Mouse (Mus musculus): ENCODE measurements around the gene Filip1l. TPM values are rescaled to one million over a fixed set of nuclear protein-coding genes. Genes with fewer than 3 reads are reported as not detected.

Gene Filip1l
- polyA plus RNA-seq, 1 experiment from 2014 or later, result 12.7 TPM

DNA sequence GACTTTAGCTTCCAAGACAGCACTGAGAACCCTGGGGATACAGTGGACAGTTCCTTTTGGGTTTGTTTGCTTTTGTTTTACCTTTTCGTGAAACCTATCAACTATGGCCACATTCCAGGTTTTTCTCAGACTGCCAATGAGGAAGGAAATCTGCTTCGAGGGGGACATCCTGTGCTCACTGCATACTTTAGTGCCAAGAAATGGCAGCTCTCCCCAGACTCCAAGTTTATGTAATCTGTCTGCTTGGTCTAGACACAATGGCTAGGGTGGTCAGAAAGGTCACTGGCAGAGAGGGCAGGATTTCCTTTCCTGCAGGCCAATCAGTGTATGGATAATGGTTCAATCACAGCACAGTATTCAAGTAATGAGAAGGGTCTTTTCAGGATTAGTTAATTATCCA, 229.1 kb downstream of the Filip1l start:
- WGBS, result 82% methylated on average over 2 of the region's 2 CpGs
- 0 out of 2 replicates have a peak, but pooled peaks cover 2% of the 10 kb centered on the region for H3K4me1 ChIP-seq
- no peak for DNase-seq (ENCODE audit: low spot score)

DNA sequence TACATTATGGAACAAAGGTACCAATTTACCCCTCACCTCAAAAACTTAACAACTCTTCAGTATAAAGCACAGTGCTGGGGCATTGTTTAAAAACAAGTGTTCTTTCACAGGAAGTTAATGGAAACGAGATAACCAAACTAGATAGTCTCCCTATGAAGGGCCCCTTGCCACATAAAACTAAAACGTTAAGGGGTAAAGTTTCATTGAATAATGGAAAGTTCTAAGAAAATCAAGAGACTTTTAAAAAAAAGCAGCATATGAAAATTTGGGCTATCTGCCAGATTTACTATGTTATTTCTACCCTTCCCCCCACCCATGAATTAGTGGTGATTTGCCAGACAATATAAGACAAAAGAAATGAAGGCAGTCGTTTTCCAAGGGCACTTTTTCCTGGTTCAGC, 232.3 kb downstream of the Filip1l start:
- 73% methylated on average over 3 of the region's 3 CpGs for WGBS
- DNase-seq (ENCODE audit: low spot score), result no peak
- no peaks in the 10 kb centered on the region for H3K9me3 ChIP-seq
- no peaks in the 10 kb centered on the region for H3K36me3 ChIP-seq (replicated peaks)
- H3K27me3 ChIP-seq (replicated peaks; ENCODE audit: low read depth, poor library complexity, severe bottlenecking), result no peaks in the 10 kb centered on the region
- H3K27ac ChIP-seq (replicated peaks), result no peak overlapping the region
- H3K4me3 ChIP-seq, result no peak overlapping the region
- H3K4me1 ChIP-seq, result 0 out of 2 replicates have a peak, but pooled peaks cover 2% of the 10 kb centered on the region

More for the DNA sequence above, 229.1 kb downstream of the Filip1l start:
- Histone ChIP-seq H3K9me3 (no peaks in the 10 kb centered on the region), H3K36me3 (replicated peaks) (no peaks in the 10 kb centered on the region), H3K4me3 (no peak overlapping the region), H3K27me3 (replicated peaks; ENCODE audit: low read depth, poor library complexity, severe bottlenecking) (no peaks in the 10 kb centered on the region), H3K27ac (replicated peaks) (no peak overlapping the region)

DNA sequence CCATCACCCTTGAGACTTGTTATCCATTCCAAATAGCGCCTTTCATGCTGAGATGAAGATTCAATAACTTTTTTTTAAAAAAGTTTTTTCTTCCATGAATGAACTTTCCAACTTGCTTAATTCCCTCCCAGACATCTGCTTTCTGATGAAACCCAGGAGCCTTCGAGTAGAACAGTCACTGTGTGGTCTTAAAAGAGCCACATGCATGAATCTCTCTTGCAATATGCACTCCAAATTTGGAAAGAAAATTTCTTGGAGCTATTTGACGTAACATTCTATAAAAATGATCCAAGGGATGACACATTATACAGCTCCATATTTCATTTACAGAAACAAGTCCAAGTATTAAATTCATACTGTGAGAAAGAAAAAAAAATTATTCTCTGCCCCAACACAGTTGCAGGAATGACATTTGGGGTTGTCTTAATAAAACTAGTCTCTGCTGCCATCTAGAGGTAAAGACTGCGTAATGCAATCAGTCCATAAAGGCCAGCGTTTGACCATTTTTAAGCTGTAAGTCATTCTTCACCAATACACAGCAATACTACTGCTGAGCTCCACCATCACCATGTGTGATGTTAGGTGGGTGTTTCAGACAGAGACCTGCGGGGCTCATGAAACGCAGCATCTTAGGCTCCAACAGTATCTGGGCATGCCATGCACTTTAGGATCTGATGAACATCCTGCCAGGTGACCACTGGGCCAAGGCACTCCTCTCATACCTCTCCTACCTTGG, 240.7 kb downstream of the Filip1l start:
- H3K9me3 ChIP-seq, result no peaks in the 10 kb centered on the region
- DNase-seq (ENCODE audit: low spot score), result no peak

DNA sequence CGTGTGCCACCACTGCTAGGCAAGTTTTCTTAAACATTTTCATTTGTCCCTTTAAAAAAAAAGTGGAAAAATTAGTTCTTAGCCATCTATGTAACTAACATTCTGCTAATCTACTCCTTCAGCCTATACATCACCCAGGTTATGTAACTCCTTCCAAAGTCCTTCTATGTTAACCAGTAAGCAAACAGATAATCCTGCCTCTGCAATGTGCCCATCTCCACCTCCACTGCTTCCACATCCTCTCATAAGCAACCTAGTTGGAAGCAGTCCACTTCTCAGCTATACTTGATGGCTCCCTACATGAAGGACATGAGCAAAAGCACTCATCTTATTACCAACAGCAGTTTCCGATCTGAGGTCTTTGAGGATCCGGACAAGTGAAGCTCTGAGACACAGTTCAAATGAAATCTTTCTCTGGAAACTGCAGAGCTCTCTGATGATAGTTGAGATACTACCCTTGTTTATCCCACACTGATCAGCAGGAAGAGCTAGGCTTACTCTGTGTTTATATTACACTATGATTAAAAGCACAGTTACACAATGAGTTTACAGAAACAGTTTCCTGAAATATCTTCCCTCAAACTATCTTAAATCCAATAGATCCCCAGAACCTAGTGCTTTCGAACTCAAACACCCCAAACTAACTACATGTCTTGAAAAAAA, 244.5 kb downstream of the Filip1l start:
- DNase-seq (ENCODE audit: low spot score), result no peak
- WGBS, result 86% methylated on average over 4 of the region's 4 CpGs
- H3K9me3 ChIP-seq, result no peaks in the 10 kb centered on the region
- no peaks in the 10 kb centered on the region for H3K27me3 ChIP-seq (replicated peaks; ENCODE audit: low read depth, poor library complexity, severe bottlenecking)
- no peak overlapping the region for H3K27ac ChIP-seq (replicated peaks)
- no peaks in the 10 kb centered on the region for H3K36me3 ChIP-seq (replicated peaks)
- H3K4me3 ChIP-seq, result no peak overlapping the region
- H3K4me1 ChIP-seq, result no peaks in the 10 kb centered on the region

More for the DNA sequence above, 240.7 kb downstream of the Filip1l start:
- Histone ChIP-seq H3K4me3 (no peak overlapping the region), H3K27me3 (replicated peaks; ENCODE audit: low read depth, poor library complexity, severe bottlenecking) (no peaks in the 10 kb centered on the region), H3K27ac (replicated peaks) (no peak overlapping the region), H3K36me3 (replicated peaks) (no peaks in the 10 kb centered on the region), H3K4me1 (no peaks in the 10 kb centered on the region)
- 45% methylated on average over 7 of the region's 7 CpGs for WGBS

DNA sequence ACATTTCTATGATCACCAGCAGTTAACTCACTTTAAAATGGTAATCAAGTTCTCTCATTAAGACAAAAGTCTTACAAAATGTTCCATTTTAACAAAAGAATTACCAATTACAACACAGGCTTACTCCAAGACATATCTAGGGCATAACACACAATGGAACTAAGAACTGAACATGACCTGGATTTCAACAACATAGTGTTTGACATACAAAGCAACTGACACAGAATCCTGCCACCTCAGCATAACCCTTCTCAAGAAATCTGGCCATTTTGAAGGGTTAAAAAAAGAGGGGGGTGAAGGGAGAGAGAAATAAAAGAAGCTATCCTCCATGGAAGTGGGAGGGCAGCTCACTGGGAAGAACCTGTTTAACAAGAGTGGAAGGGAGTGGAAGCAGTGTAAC, 248.1 kb downstream of the Filip1l start:
- Histone ChIP-seq H3K9me3 (no peaks in the 10 kb centered on the region), H3K4me1 (peaks cover 8% of the 10 kb centered on the region), H3K27ac (replicated peaks) (no peak overlapping the region), H3K36me3 (replicated peaks) (no peaks in the 10 kb centered on the region), H3K27me3 (replicated peaks; ENCODE audit: low read depth, poor library complexity, severe bottlenecking) (no peaks in the 10 kb centered on the region), H3K4me3 (no peak overlapping the region)
- no peak for DNase-seq (ENCODE audit: low spot score)

DNA sequence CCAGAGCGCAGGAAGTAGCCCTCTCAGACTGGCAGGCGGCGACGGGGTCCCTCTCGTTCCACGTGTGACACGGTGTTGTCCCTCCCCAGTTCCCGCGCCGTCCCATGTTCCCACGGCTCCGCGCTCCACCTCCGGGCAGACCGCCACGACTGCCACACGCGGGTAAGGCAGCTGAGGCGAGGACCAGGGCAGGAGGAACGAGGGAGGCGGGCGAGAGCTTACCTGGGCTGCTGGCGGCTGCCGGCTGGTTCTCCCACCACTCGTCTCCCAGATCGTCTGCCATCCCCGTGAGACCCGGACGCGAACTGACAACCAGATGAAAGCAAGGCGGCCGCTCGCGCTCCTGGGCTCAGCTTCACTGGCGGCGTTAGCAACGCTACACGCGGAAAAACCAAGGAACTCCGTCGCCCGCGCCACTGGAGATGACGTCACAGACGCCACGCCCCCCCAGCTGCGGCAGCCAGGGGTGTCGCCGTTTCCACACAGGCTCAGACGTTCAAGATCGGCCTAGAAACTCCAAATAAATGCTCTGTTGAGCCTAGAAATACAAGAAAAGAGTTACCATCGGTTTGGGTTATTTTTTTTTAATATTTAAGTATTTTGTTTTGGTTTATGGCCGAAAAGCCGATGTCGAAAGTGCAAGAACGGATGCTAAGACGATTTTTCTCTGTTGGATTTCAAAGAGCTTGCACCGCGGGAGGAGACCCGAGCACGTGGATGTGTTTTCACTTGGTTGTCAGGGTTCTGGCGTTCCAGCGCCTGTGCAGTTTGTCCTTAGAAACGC, 253.7 kb downstream of the Filip1l start, which contains the start of gene Cmss1:
TSS of gene Cmss1 (minus strand) at position 421 of the 784 bp plus-strand sequence.
- H3K9me3 ChIP-seq, result no peaks in the 10 kb centered on the region
- peak within 1 kb of the TSS; percentile 97 for H3K4me3 ChIP-seq
- H3K27me3 ChIP-seq (replicated peaks; ENCODE audit: low read depth, poor library complexity, severe bottlenecking), result no peaks in the 10 kb centered on the region
- peak; percentile 92 for DNase-seq (ENCODE audit: low spot score)
- peak within 1 kb of the TSS; percentile 93 for H3K27ac ChIP-seq (replicated peaks)
- WGBS, result under 1% methylated on average over 64 of the region's 64 CpGs
- H3K4me1 ChIP-seq, result peaks cover 12% of the 10 kb centered on the region
- no peaks in the 10 kb centered on the region for H3K36me3 ChIP-seq (replicated peaks)

DNA sequence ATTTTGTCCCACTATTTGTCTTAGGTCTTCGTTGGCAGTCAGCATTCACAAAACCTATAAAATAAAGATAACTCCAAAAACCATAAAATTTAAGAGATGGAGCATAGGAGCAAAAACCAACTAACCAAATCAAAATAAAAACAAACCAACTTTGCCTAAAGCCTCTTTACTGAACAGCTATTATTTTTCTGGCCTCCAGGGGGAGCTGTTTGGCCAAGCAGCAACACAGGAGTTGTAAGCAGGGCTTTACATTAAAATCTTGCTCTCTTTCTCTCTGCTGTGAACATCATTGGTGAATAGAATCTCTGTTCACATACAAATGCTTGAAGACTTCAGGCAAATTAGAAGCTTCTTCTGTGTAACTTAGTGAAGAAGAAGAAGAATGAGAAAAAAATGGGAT, 258.9 kb downstream of the Filip1l start:
- no peaks in the 10 kb centered on the region for H3K36me3 ChIP-seq (replicated peaks)
- H3K9me3 ChIP-seq, result no peaks in the 10 kb centered on the region
- no peak overlapping the region for H3K27ac ChIP-seq (replicated peaks)
- WGBS, result 7% methylated on average over 1 of the region's 1 CpGs
- H3K4me3 ChIP-seq, result no peak overlapping the region
- H3K4me1 ChIP-seq, result peaks cover 4% of the 10 kb centered on the region
- no peaks in the 10 kb centered on the region for H3K27me3 ChIP-seq (replicated peaks; ENCODE audit: low read depth, poor library complexity, severe bottlenecking)
- DNase-seq (ENCODE audit: low spot score), result peak; percentile 30

Other genes with a start within 250 kb of the Filip1l start
- gene Tomm70a, start 231.4 kb upstream of the Filip1l start, polyA plus RNA-seq (2016; fragmentation: Nextera tagmentation; extraction: Ambion mirVana), result 50.0 and 50.3 TPM in 2 replicates
- gene Nit2, start 185.8 kb upstream of the Filip1l start, polyA plus RNA-seq (2016; fragmentation: Nextera tagmentation; extraction: Ambion mirVana), result 62.2 and 68.1 TPM in 2 replicates
- gene Tbc1d23, start 121.6 kb upstream of the Filip1l start, polyA plus RNA-seq (2016; fragmentation: Nextera tagmentation; extraction: Ambion mirVana), result 20.1 and 20.7 TPM in 2 replicates
- 0.06 TPM in 1 of 2 replicates, not detected in the other for gene Tmem30c, start 60.2 kb upstream of the Filip1l start, polyA plus RNA-seq (2016; fragmentation: Nextera tagmentation; extraction: Ambion mirVana)